Mouse (Mus musculus) thymus, postnatal 36 days (tissue): ENCODE results near the gene Cdh15.

Experiments
- DNase-seq, 2 experiments: peaks; one replicate each; pipeline ENCODE4 v3.0.0; 2022; ENCODE audit warnings: mixed read lengths in 2 of 2

The Cdh15 gene

DNA sequence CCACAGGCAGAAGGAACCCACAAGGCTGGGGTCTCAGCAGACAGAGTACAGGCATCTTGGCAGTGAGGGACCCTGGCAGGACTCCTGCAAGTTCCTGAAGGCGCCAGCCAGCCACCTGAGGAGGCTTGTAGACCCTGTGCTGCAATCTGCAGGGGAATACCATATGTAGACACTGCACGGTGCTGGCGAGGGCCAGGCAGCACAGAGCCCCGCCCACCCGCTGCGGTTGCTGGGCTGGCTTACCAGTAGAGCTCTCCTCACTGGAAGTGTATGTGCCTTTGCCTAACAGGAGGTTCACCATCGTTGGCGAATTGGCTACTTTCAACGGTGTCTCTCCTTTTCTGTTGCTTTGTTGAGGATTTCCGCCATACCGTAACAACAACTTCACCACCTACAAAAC lies 48.6 kb downstream of the Cdh15 start:
- peak in 1 of 2 experiments; percentile 17 for DNase-seq

DNA sequence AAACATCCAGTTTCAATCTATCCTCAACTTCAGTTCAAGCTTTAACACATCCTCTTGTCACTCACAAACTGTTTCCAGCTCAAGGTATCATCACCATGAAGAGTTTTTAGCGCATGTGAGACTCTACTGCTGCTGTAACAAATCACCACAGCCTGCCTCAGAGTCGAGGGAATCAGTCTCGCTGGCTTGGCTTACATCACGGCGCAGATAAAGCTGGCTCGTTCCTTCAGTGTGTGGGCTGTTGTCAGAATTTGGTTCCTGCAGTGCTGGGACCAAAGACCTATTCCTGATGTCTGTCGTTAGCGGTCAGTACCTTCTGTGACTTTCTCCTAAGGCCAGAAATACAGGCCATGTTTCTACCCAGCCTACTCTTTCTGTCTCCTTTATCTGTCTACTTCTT lies 49.4 kb downstream of the Cdh15 start:
- DNase-seq, result no peak

DNA sequence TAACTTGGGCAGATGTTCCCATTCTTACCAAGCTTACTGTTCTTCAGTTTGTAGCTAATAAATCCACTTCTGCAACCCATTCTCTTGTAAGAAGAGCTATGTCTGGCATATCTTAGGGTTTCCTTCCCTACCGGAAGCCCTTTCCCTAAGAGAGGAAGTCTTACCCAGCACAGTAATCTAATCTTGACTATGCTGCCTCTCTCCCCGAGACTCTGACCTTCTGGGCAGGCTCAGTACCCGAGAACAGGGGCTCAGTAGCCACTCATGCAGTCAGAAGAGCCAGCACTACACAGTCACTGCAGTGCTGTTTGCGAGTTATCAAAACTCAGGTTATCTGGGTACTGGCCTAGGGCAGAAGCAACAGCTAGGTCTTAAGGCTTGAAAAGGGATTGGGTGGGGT lies 50.3 kb downstream of the Cdh15 start:
- DNase-seq, result no peak

DNA sequence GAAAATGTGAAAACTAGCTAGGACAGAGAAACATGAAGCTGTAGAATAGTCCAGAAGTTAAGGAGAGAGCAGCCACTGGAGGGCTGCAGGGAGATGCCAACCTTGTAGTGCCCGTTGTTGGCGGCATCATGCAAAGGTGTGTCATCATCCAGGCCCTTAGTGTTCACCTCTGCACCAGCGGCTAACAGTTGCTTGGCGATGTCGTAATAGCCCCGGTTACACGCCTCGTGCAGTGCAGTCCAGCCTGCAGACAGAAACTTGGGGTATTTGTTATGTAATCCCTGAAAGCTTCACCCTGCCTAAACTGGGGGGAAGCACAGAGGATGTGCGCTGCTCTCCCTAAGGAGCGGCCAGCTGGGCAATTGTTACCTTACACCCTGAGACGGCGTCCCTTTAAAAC lies 50.7 kb downstream of the Cdh15 start:
- peak in 1 of 2 experiments; percentile 2 for DNase-seq

DNA sequence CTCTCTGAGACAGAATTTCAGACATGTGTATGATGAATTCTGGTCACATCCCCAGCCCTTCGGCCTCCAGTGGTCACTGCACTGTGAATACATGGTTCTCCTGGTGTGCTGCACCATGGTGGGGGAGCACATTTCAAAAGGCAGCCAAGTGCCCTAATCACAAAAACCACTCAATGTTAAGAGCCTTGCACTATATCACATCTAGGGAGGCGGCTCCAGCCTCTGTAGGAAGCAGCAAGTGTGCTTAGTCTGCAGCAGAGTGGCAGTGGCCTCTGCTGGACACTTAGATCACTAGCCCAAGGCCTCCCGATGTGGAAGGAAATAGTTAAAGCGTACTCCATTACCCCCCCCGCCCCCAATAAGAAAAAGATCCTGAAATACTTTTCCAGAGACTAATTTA lies 51.3 kb downstream of the Cdh15 start:
- no peak for DNase-seq

DNA sequence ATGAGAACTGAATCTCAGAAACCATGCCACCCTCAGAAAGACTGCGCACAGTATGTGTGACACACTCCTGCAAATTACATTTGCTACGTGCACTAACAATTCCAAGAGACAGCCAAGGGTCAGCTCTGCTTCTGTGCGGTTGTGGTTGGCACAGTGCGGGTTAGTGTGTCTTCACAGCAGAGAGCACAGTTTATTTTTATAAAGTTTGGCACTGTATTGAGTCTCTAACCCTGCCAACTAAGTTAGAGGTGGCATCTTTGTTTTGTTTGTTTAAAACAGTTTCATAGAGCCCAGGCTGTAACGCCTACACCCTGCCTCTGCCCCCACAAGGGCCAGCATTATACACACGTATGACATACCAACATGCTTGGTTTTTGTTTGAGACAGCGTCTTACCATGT lies 53.7 kb downstream of the Cdh15 start:
- DNase-seq, result no peak

DNA sequence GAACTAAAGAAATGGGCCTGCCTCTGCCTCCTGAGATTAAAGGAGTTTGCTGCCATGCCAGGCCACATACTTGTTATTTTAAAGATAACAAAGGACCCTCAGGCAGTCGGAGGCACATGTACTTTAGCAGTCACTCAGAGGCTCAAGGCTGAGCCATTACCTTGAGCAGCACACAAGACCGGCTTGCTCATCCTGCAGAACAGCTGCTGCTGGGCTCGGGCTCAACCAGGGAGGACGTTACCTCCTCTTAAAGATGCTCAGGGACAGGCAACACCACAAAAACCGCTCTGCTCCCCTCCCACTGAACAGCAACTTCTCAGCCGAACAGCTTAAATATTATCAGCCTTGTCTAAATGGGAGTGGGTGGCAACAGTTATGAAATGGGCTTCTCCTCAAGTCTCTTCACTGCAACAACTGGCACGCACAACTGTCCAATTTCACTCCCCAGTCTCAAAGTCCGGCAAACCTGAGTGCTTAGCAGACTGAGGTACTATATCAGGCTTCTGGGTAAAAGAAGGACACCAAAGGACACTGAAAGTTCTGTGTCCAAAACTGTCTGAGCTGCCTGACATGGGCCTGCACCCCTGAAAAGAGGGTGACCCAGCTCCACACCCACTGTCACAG lies 54.2 kb downstream of the Cdh15 start:
- DNase-seq, result no peak

DNA sequence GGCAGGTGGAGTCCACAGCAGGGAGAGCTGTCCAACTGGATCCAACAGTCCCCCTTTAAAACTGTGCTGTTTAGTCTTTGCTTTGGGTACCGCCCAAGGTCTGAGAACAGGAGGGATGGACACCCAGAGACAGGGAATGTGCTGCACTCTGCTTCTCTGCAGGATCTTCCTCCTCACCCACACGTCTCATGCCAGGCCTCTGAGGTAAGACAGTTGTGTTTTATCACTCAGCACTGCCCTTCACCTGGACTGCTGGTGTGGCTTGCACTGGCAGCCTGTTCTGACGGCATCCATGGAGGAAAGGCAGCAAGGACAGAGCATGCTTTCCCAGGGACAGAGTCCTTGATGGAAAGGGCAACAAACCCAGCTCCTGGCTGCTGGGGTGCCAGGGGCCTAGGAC lies 54.8 kb downstream of the Cdh15 start:
- DNase-seq, result no peak

DNA sequence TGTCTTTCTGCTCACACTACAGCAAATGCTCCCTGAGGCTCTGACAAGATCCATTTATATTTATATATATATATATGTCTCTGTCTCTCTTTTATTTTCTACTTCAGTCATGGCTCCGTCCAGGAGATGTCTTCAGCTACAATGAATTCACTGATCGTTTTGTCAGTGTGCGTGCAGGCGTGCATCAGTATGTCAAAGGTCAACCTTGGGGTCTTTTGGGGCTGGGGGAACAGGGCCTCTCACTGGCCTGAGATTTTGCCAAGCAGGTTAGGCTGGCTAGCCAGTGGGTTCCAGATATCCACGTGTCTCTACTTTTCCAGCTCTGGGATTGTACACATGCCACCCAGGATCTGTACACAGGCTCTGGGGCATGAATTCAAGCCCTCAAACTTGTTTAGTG lies 55.2 kb downstream of the Cdh15 start:
- no peak for DNase-seq

DNA sequence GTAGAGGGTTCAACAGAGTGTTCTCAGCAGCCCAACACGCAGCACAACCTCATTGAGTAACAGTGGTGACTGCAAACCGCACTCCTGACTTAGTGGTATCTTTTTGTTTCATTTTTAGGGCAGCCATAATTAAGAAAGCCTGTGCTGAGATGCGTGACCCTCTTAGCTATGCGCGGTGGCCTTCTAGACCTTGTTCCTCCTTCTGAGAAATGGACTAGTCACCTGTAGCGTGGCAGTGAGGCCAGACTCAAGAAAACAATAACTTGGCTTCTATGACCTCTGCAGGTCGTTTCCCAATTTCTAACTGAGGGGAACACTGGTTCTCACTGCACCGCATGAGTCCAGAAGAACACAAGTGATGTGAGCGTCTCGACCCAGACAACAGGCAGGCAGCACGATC lies 56.7 kb downstream of the Cdh15 start:
- DNase-seq, result no peak

DNA sequence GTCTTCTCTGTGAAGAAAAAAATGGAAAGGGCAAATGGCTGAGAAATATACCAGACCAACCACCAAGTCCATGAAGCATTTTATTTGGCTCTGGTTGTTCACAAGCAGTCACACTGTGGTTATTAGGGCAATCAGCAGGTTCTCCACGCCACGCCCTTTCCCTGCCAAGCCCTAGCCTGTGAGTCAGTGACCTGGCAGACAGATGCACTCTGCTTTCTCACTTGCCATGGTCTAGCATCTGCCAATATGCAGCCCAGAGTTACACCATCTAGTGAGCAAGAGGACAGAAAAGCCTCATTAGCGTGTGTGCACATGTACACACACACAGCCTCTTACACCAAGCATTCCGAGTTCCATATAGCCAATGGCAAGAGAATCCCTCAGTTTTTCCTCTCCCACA lies 57.6 kb downstream of the Cdh15 start:
- no peak for DNase-seq

DNA sequence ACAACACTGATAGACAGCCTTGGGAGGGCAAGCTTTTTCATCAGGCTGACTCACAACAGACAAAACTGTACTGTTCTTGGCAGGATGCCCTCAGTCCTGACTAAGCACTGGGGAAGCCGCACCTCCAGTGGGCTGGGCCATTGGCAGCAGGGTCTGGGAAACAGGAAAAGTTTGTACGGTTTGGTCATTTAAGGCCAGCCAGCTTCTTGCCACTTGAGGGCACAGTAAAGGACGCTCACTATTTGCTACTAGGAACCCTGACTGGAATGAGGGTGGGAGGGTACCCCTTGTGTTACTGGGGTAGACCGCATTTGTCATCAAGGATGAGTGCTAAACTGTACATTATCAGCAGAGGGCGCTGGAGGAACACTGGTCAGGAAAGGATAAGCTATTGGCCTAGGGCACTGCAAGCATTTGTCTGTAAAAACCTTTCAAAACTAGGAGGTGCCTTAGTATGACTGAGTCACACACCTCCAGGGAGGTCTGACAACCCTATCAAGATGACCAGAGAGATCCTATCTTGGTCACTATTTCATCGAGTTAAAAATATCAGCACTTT lies 58.8 kb downstream of the Cdh15 start:
- DNase-seq, result peak; percentile 74 to 78

DNA sequence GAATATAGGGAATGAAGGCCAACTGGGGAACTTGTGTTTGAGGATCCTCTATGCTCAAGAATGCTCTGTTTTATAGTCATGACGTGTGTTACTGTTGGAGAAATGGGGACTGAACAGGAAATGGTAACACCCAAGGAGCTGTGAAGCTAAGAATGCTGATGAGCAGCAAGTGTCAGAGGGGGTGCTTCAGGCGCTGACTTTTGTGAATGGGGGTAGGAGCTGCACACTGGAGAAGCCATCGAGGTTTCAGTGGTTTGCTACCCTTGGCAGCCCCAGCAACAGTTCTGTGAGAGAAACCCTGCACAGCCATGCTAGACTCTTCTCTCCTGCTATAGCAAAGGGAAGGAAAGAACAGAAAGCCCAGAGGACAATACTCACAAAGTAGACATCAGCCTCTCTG lies 64.4 kb downstream of the Cdh15 start:
- no peak for DNase-seq

DNA sequence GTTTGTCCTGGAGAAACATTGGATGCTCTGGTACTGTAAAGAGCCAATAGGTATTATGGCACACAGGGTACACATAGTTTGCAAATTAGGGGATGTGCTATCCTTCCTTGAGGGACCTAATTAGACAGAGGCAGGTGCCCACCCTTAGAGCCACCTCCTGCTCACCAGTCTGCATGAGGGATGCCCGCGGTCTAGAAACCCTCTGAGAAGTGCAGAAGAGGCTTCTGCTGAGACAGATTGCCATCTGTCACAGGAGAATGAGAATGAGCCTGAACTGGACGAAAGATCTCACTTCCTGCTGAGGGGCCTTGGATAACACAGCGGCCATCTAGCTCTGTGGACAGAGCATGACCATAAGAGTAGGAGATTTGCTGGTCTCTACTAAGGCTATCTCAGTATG lies 65.1 kb downstream of the Cdh15 start:
- DNase-seq, result no peak

DNA sequence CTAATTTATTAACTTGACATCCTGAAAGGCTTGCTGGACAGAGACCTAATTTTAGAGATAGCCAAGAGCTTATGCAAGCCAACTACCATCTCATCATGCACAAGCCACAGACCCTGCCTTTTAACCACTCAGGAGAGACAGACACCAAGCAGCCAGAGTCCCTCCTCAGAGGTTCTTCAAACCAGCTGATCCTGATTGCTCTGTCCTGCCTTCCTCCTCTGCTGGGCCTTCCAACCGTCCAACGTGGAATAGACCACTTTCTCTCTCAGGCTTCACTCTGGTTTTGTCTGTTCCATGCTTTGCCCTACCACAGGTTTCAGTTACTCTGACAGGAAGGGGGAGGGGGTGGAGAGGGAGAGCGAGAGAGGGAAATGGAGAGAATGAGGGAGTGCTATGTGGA lies 69.0 kb downstream of the Cdh15 start:
- DNase-seq, result no peak
